Mouse (Mus musculus) frontal cortex, adult (tissue): Measurements from ENCODE around the gene Vwce.

ENCODE experiments used
- ATAC-seq: cut with Nextera tagmentation; 2 replicates; pipeline ENCODE4 v1.9.2; 2017; ENCODE audit warnings: mild to moderate bottlenecking, moderate library complexity, mixed read lengths; ENCODE audit not compliant: low TSS enrichment

Vwce gene

DNA sequence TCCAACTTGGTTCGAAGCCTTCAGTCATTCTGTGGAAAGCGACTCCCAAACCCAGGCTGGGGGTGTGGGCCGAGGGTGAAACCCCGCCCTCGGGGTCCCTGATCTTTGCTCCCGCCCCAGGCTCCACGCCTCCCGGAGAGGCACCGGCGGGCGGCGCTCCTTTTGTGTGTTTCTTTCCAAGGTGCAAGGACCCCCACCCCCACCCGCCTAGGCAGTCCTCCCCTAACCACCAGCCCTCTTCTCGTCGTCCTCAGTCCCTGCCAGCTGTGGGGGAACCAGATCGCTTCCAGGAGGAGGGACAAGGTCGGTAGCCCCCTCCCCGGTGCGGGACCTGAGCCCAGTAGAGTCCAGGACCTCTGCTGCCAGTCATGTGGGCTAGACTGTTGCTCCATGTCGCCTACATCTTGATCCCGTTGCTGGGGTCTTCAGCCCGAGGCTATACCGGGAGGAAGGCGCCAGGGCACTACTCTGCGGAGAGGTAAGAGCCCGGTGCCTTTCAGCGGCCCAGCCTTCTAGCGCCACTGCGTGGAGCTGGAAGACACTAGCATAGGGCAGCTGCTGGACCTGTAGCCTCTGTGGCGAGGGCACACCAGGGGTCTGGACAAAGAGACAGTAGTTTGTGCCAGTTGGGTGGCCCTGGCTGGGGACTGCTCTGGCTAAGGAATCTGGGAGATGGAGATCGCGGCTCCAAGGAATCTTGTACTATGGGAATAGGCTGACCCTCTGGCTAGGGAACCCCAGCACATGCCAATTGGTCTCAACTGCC is at the start of gene Vwce:
Gene Vwce (plus strand): TSS at position 108 of the 766 bp plus-strand sequence.
- peak; percentile 82 for ATAC-seq

DNA sequence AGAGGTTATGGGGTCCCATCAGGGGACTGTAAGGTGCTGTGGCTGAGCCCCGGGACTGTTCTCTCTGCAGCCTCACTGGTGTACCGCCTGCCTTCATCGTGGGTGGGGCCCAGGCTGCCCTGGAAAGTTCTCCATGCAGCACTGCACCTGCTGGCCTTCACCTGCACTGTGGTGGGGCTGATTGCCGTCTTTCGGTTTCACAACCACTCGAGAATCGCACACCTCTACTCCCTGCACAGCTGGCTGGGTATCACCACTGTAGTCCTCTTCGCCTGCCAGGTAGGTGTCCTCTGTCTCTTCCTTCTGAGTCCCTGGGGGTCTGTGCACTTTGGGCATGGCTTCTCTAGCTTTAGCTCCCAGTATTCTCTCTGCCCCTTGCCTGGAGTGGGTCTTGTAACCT is 48.9 kb upstream of the Vwce start:
- ATAC-seq = no peak

DNA sequence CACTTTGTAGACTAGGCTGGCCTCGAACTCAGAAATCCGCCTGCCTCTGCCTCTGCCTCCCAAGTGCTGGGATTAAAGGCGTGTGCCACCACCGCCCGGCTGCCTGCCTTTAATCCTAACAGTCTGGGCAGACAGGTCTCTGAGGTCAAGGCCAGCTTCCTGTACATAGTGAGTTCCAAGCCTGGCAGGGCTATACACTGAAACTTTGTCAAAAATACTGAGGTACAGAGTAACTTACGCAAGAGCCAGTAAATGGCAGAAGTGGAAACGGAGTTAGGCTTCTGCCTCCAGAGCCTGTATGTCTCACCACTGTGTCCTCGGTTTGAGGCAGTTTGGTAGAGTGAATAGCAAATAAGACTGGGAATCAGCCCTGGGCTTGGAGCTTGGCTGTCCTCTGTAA is 46.8 kb upstream of the Vwce start:
- ATAC-seq = no peak

DNA sequence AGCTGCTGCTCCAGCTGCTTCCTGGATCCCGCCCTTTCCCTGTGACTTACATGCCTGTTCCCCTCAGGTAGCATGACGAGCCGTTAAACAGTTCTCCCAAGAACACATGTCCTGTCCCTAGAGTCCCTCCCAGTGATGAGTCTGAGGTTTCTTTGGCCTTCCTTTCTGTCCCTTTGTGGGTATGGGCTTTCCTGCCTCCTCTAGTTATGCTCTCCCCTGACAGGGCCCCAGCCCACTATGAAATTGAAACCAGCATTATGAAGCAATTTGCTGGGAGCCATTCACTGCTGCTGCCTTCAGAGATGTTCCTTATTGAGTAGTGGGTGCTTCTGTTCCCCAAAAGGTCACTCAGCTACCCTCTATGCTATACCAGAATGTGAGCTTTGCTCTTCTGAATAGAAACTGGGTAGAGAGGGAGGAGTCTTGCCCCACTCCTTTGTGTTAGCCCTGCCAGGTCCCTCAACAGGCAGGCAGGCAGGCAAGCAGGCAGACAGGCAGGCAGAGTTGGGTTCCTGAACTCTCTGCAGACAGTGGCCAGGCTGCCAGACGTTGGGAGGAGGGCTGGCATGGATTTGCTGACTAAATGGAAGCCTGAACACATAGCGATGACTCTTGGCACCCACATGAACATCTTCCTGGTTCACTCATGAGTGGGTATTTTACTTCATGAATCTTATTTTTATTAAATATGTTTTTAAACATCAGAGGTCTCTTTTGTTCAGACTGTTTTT is 44.7 kb upstream of the Vwce start:
- no peak for ATAC-seq

DNA sequence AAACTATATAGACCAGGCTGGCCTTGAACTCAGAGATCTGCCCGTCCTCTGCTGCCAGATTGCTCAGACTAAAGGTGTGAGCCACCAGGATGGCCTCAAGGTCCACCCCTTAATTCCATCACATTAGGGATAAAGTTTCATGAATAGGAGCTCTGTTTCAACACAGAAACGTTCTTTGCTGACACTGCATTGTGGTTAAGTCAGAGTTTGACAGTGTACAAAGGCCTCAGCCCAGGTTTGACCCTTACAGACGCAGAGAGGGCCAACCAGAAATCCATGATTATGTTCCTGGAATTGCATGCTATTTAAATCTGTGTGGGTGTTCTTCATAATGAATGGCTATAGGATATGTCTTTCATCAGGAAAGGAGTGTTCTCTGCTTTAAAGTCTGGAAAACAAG is 43.7 kb upstream of the Vwce start:
- ATAC-seq = no peak

DNA sequence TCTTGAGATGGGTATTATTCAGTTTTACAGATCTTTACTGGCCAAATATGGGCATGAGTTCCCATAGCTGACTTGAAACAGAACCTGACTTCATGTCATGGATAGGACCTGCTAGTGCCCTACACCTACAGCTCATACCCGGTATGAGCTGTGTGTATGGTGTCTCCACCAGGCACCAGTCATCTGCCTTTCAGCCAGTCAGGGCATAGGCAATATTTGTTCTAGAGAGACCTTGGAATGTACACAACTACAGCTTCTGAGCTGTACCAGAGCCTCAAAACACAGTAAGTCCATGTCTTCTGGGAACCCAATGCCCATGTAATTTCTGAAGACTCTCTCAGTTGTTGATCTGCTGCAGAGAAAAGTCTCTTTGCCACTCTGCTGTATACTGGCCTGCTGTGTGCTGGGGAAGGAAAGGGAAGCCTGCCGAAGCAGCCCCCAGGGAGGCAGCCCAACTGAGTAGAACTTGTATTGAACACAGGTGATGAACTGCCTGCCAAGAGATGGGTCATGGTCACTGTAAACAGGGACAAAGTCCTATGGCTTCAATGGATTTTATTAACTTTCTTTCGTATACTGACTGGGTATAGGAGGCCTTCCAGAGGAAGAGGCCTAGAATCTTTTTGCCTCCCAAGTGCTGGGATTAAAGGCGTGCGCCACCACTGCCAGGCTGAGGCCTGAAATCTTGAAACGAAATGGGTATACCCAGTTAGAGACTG is 42.2 kb upstream of the Vwce start:
- no peak for ATAC-seq

DNA sequence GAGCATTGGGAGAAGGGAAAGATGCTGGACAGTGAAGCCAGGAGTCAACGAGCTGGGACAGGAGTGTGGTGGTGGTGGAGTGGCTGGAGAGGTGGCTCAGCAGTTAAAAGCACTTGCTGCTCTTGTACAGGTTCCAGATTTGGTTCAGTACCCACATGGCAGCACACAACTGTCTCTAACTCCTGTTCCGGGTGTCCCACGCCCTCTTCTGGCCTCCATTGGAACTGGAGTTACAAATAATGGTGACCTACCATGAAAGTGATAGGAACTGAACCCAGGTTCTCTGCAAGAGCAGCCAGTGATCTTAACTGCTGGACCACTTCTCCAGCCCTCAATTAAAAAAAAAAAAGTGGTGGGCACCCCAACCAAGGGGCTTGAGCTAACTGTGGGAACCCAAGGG is 35.8 kb upstream of the Vwce start:
- ATAC-seq = no peak

DNA sequence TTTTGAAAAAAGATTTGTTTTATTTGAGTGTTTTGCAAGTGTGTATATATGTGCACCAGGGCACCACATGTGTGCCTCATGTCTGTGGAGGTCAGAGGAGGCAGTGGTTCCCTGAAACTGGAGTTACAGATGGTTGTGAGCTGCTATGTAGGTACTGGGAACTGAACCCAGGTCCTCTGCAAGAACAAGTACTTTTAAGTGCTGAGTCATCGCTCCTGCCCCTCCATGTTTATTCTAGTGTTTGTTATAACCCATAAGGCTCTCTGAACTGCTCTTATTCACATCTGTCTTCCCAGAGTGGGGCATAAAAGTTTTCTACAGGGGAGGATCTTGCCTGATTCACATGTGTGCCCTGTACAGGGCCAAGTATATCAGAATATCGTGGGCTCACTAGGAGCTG is 34.4 kb upstream of the Vwce start:
- ATAC-seq = no peak

DNA sequence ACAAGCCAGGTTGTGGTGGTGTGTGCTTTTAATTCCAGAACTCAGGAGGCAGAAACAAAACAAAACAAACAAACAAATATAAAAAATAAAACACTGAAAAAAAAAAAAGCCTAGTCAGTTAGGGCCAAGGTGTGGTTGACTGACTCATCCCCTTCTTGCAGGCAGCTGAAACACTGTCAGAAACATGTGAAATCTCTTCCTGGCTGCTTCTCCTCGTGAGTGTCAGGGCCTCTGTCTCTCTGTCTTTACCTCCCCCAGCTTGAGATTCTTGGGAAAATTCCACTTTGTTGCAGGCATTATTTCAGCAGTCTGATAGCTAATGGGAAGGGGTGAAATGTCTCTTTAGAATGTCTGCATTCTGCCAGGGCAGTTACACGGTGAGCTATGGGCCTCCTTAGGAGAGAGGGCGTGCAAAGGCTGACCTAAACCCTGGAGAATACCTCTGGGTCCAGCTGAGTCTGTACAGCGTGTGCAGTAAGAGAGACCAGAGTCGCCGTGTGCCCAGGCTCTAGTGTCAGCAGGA is 31.7 kb upstream of the Vwce start:
- ATAC-seq = peak; percentile 8

DNA sequence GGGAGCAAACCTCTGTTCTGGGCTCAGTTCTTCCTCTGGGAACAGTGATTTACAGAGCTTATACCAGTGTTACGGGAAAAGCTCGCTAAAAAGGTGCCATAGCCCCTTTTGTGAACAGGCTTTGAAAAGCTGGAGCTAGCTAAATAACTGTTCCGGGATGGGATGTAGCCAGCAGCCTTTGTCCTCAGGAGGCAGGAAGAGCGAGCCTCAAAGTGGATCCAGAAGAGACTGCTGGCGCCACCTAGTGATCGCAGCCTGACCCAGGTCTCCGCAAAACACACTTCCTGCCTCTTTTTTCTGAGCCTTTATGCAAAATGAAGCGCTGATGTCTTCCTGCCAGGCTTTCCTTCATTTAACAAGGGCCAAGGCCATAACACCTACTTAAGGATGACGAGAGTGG is 31.2 kb upstream of the Vwce start:
- peak; percentile 72 for ATAC-seq

DNA sequence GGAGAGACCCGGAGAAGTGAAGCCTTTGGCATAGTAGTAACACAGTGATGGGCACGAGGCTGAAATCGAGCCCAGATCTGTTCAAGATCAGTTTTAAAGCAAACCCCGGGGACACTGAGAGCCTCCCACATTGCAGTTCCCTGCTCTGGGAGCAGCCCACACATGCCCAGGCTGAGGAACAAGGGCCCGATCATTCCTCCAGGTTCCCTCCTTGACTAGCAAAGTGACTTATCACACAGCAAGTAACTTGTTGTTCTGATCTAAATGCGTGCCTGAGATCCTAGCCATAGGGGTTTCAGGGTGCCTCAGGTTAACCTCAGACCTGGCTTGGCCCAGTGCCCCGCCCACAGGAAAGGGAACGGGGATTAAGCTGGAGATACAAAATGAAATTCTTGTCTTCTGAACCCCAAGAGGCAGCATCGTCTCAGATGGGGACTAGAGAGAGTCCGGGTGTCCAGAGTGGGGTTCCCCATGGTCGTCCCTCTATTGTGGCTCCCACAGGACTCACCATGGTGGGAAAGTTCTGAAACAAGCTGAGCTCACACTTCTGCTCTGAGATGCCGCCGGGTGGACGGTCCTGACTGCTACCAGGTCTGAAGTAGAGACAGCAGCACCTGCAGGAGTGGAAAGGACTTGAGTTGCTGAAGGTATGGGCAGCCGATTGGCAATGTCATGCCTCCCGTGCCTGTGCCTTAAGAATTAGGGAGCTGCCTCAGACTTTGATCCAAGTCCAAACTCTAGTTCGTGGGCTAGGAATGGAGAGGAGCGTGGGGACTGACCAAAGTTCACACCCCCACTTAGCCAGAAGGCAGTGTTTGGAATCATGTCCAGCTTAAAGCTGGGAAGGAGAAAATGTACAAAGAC is 30.1 kb upstream of the Vwce start:
- ATAC-seq = no peak

DNA sequence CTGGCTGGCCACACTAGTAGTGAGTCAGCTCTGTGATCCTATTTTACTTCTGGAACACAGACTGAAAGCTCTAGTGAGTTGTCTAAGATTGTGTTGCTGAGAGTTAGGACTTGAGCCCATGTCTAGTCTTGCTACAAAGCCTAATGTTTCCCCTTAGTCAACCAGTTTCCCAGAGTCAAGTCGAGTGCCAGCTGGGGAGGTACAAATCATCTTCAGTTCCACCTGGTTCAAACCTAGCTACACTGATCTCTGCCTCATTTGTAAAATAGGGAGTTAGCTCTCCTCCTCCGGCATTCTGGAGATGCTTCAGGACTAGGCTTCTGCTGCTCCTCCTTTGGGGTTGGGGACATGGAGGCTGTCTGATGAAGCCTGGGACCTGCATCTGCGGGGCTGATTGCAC is 29.5 kb upstream of the Vwce start:
- ATAC-seq = no peak

DNA sequence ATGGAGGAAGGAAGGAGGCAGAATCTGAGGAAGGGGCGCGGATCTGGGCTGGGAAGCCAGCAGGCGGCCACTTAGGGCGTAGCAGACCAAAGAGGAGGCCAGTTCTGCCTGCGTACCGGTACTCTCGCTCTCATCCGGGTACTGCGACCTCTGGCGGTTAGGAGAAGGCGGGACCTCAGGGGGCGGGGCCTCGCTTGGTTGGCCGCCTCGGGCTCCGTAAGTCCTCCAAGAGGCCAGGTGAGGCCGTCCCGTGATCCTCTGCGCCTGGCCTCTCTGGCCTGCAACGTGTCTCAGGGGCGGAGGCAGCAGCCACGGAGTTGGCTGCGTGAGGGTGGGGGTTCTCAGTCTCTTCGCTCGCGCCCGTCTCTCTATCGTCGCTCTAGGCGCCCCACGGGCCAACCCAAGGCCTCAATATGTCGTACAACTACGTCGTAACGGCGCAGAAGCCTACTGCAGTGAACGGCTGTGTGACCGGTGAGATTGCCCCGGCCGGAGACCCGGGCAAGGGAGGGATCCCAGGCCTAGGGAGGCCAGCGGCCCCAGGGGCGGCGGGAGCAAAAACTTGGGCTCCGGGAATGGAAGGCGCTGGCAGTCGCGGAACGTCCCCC is 28.6 kb upstream of the Vwce start, which contains the start of the genes Ddb1 and Tkfc:
Gene Ddb1 (plus strand): TSS at position 35 of the 608 bp plus-strand sequence.
Gene Tkfc (minus strand): TSS at position 362 of the 608 bp plus-strand sequence.
- ATAC-seq = peak; percentile 90

DNA sequence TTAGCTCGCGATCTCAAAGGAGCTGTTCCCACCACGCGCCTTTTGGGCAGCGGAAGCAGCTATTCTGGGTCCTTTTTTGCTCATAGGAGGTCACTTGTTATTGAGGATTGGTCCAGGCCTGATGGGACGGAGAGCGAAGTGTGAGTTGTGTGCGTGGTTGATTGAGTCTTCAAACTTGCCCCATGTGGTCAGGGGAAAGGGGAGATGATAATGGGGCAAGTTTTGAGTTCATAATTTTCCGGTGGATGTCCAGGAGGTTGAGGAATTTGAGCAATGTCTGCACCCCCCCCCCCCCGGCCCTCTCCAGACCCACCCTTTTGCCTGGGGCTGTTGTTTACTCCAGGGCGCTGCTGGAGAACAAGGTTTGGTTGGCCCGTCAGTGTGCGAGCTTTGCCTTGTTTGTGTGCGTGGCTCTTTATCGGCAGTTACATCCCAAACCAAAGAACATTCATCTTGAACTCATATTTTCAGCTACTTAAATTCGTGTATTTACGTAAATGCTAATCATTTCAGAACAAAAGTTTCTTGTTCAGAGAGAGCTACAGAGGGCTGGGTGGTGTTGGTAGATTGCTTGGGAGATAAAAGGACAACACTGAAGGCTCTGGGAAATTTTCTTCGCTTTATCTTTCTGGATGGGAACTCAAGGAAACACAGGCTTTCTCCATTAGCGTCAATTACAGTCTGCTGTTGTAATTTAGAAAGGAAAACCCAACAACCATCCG is 28.0 kb upstream of the Vwce start:
- ATAC-seq = no peak

DNA sequence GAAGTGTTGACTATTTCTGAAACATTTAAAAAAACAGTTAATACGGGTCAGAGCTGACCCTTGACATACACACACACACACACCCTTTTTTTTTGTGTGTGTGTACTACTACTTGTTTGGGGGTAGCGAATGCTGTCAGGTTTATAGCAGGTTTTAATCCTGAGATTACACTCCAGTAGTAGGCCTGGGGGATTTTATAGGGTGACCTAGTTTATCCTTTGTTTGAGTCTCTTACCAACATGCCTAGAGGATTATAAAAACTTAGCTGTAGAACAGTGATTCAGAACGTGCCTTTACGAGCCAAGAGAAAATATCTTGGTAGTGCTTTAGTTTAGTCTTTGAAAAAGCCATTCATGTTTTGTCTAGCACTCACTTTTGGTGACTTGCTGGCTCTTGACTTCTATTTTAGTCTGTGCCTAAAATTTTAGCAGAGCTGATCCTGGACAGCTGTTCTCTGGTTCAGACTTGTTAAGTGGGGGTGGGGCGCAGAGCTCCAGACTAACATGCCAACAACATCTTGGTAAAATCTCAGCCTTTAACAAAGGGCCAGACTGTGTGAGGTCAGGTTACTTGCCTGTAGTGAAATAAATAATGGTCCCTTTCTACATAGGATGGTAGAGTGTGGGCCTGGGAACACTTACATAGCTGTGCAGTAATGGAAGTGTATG is 25.3 kb upstream of the Vwce start:
- no peak for ATAC-seq

DNA sequence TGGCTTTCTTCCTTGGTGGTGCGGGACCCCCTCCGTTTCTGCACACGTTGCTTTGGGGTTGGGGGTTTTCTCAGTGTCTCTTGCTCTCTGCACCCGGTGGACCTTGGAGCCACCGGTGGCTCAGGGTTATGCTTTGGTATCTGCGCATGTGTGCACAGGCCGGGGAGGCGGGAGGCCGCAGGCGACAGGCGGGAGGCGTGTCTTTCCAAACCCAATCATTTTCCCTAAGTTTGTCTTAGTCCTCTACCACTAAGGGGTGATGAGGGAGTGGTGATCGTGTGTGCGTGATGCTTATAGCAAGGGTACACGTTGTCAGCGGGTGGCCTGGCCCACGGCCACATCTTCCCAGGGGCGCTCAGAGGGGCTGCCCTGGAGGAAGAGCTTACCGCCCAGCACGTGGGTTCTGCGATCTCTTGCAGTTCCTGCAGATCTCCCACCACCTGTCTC is 882 bp downstream of the Vwce start:
- ATAC-seq = peak; percentile 92

DNA sequence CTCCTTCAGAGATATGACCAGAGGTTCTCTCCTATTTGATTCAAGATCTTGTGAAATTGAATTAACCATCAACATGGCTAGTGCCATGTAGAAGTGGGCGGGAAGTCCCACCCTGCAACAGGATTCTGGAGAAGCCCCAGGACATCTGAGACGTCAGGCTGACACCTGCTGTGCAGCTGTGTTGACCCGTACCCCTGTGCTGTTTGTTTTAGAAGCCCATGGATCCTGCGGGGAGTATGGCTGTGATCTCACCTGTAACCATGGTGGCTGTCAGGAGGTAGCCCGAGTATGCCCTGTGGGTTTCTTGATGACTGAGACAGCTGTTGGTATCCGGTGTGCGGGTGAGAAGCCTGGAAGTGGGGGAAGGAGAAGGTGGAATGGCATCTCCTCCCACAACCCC is 3.8 kb downstream of the Vwce start:
- ATAC-seq = no peak

DNA sequence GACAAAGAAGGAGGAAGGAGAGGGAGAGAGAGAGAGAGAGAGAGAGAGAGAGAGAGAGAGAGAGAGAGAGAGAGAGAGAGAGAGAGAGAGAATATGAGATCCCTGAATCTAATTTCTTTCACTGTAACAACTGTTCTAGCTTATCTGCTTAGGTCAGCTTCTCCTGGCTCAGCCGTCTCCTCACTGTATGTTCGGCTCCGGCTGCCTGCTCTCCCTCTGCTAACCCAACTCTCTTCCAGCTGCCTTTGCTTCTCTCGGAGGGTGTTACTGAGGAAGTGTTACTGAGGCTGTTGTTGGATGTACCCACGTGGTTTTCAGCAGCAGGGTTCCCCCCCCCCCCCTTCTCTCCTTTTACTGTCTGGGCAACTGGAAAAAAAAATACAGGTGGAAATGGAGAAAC is 6.1 kb downstream of the Vwce start:
- peak; percentile 70; the same call in 1 of the 2 replicates for ATAC-seq

DNA sequence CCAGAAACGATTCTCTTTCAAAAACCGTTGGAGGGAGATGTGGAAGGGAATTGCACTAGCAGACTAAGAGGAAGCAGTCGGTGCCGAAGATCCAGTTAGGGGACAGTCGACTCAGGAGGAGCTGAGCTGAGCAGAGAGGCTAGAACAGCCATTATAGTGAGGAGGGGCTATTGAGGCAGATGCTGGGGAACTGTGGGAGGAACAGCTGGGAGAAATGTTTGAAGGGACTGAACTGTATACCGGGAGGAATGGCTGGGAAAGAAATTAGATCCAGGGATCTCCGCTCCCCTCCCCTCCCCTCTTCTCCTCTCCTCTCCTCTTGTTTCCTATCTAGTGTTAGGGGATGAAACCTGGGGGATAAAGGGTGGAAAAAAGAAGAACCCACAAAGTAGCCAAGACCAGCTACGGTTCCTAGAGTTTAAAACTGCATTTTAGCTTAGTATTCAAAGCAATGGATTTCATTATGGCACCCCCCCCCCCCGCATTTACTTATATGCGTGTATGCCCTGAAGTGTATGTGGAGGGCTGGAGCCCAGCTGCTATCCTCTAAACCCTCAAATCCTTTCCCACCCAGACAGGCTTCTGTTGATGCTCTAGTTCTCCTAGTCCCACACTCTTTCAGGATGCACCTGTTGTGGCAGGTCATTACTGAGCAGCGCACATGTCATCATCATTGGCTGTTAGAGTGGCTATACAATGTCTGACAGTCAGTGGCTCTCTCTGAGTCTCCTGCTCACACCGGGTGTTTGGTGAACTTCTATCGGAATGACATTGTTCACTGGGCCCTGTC is 6.8 kb downstream of the Vwce start:
- no peak for ATAC-seq
